Mouse (Mus musculus) bone marrow, adult 2 months (tissue): ENCODE data around the gene Foxn3.

Experiments used
- CTCF ChIP-seq: fragments of 200-500 bp; IDR thresholded peaks from 2 replicates; pipeline ENCODE4 v1.5.1; 2011; ENCODE audit warnings: low read length, control low read depth; ENCODE audit not compliant: control insufficient read depth, insufficient read depth
- POLR2A ChIP-seq: fragments of 200-500 bp; IDR thresholded peaks from 2 replicates; pipeline ENCODE4 v1.6.1; 2011; ENCODE audit warnings: low read depth, mild to moderate bottlenecking, control low read depth, low read length, borderline replicate concordance; ENCODE audit not compliant: control insufficient read depth

DNA sequence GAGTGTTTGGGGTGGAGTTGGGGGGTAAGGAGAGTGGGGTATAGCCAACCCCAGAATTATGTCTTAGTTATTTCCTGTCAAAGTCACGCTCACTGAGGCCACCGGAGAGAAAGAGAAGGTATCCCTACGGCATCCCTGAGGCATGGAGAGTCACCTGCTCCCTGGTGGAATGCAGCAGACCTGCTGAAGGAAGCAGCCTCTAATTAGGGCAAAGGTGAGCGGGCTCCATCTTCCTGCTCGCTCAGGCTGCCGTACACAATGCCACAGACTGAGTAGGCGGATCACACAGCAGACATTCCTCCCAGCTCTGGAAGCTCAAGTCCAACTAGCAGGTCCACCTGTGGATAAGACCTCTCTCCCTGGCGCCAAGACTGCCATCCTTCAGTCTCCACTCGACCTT lies 197.4 kb downstream of the Foxn3 start:
- TF ChIP-seq CTCF (no peak), POLR2A (no peak)
